Mouse (Mus musculus): ENCODE measurements around the gene Gabarap.

Gene Gabarap

DNA sequence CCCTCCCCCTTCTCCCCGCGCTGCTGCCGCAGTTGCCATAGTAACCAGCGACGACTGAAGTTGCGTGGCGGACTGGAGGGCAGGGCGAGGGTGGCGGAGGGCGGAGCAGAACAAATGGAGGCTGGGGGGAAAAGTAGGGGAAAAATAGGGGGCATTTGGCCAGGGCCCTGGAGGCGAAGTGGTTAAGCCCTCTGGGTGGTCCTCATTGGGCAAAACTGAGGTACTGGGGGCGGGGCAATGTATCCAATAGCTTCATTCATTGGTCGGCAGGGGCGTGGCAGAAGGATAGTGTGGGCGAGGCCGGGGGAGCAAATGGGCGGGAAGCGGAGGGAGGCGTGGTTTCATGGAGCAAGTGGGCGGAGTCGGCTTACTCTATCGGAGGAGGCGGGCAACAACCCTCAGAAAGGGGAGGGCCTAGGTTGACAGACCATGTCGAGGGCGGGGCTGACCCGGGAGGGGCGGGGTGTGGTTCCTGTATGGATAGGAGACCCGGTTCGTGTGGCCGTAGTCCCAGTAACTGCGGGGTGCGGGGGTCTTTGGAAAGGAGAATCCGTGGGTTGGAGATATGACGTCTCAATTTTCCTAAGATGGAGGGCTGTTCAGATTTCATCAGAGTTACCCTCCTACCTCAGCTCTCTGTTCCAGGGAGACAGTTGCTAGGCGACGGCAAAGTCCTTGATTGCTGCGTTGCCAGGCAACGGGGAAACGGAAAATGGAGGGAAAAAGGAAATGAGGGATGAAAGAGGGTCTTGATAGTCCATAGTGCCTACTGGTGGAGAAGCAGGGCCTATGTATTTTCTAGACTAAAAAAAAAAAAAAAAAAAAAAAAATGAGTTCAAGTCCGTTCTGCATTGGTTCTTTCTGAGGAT, 30.6 kb downstream of the Gabarap start:
- peak; percentile 97 for DNase-seq (ENCODE audit: low spot score)

DNA sequence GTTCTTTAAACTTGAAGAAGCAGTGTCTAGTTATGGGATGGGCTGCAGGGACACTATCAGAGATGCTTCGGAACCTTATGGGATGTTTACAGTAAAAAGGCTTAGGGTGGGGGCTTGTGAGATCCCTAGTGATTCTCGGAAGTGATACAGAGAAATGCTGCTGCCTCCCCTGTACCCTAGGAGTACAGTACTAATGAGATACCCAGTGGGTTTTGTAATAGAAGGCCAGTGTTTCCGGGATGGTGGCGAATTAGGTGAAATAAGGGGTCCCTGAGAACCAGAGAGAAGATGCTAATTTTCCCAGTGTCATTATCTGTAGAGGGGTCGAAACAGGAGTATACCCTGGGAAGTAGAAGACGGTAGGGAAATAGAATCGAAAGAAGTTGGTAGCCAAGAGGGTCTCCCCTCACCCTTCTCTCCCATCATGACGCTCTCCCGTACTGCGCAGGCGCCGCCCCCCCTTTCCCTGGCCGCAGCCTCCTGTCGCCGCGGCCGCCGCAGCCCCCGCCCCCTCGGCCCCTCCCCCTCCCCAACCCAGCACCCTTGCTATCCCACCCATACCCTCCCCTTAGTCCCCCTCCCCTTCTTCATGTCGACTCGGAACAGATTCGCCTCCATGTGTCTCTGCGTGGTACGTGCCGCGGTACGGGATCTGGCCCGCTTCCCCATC, 32.7 kb downstream of the Gabarap start:
- DNase-seq (ENCODE audit: low spot score): no peak

DNA sequence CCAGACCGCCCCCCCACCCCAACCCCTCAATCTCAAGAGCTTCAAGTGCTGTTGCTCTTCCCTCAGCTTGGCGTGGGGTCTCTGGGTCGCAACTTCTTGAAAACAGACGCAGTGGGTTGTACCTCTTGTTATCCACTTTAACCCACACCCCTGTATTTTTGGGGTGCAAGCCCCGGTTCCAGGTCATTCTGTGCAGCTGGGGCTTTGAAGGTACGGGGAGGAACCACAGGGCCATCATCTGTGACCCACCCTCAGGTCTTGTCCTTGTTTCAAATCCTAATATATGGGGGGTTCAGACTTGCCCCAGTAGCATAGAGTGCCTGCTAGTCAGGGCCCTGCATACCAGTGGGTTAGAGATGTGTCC, 33.2 kb downstream of the Gabarap start:
- DNase-seq (ENCODE audit: low spot score): no peak

DNA sequence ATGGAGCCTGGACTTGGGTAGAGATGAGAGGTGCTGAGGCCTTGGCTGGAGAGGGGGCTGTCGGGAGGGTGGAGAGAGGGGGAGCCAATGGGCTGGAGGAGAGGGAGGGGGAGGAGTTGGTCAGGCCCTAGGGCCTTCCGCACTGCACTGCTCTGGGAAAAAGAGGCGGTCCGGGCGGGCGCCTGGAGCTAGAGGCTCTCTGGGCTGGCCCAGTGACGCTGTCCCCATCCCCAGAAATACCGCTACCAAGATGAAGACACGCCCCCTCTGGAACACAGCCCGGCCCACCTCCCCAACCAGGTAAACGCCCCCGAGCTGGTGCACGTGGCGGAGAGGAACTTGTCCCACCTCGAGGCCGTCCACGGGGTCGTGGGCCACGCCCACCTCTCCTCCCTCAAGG, 35.7 kb downstream of the Gabarap start:
- DNase-seq (ENCODE audit: low spot score): no peak

DNA sequence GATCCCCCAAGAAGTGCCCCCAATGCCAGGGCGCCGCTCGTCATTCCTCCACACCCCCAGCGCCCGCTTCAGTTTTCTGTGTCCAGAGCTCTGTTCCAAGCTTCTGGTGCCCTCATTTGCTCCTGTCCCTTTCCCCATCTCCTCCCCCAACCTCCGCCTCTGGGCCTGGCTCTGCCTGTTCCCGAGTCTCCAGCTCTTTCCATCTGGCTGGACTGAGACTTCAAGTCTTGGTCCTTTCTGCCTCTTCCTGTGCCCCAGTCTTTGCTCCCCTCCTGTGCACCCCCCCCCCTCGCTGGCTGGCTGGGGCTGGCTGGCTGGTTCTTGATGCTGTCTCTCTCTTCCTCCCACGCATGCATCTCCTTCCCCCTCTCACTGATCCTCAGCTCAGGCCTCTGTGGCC, 36.5 kb downstream of the Gabarap start:
- no peak for DNase-seq (ENCODE audit: low spot score)

DNA sequence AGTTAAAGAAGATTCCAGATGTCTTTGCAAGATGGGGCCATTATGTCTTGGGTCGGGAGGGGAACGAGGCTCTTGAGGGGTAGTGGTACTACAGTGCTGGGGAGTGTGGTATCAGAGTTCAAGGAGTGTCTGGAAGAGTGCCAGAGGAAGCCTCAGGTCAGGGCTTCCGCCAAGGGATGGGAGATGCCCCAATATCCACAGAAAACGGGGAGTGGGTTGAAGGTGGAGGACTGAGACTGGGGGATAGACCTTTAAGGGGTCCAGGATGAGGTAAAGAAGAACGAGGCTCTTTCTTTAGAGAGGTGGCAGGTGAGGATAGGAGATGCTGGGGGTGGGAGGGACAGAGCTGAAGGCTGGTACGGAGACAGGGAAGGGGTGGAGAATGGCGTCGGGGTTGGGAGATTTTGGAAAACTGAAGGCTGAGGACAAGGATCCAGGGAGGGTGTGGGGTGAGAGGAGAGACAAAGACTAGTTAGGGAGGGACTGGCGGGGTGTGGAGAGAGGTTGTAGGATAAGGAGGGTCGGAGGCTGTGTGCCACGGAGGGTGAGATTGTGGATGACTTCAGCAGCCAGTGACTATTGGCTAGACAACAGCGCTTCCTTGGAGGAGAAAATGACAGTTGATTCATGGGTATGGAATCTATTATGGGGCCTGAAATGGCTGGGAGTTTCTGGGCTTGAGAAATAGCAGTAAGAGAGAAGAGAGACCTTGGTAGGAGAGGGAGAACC, 37.6 kb downstream of the Gabarap start:
- DNase-seq (ENCODE audit: low spot score): no peak

DNA sequence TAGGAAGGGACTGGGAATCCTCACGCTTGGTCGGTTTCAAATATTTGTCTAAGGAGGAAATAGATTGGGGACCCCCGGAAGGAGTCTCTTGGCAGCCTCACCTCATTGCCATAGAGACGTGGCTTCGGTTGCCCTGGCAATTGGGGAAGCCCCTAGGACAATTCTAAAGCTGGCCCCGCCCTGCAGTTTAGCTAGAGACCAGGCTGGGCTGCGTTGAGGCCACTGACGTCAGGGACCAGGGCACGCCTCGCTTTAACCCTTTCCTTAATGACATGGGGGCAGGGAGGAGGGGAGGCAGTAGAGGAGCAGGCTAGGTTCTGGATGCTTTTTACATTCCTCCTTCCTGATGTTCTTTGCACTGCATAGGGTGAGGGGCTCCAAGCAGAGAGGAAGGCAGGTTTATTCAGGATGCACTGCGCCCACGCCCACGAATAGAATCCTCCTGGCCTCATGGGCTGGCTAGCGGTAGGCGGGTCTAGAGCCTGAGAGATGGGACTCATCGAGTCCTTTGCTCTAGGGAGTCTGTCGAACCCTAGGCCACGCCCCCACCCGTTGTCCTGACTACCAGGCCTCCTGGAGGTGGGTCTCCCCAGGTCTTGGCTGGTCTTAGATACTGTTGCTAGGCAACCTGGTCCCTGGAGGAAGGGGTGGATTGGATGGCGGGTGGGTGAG, 38.3 kb downstream of the Gabarap start:
- DNase-seq (ENCODE audit: low spot score): peak; percentile 48

DNA sequence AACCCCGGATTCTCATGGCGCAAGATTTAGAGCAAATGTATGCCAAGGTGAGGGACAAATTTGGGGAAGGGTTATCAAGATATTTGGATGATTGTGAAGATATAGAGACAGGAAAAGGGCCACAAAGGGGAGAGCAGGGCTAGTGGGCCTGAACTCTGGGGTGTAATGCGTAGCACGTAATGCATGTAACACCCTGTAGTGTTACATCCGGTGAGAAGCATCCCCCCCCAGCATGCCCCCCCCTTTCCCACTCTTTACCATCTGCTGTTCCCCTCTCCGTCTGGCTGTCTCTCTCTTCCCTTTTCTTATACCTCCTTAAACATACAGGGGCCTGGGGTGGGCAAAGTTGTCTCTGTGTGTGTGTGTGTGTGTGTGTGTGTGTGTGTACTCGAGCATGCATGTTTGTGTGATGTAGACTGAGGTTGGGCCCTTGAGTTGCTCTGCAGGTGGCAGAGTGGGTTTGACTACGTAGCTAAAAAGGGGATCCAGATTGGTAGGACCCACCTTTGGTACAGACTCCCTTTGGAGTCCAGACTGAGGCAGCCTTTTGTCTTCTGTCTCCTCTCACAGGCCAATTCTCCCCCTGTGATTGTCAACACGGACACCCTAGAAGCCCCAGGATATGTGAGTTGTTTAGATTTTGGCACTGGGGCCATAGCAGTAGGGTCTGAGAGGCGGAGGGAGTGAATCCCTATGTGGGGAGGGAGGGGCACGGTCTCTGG, 39.0 kb downstream of the Gabarap start:
- DNase-seq (ENCODE audit: low spot score): no peak

DNA sequence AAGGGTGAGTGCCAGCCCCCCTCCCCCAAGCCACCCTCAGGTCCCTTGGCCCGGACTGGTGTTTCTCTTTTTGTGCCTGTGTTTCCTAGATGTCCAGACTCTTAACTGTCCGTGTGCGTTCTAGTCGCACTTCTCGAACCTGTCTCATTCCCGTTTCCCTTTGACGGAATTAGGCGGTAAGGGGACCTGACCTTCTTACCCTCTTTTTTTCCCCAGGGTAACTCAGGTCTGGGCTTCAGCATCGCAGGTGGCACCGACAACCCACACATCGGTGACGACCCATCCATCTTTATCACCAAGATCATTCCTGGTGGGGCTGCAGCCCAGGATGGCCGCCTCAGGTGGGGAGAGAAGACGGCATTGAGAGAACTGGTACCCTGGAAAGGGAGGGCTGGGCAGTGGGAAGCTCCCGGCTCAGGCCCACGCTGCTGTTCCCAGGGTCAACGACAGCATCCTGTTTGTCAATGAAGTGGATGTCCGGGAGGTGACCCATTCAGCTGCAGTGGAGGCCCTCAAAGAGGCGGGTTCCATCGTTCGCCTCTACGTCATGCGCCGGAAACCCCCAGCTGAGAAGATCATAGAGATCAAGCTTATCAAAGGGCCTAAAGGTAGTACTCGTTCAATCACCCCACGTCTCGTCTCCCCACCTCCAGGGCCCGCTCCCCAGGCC, 39.8 kb downstream of the Gabarap start:
- no peak for DNase-seq (ENCODE audit: low spot score)

DNA sequence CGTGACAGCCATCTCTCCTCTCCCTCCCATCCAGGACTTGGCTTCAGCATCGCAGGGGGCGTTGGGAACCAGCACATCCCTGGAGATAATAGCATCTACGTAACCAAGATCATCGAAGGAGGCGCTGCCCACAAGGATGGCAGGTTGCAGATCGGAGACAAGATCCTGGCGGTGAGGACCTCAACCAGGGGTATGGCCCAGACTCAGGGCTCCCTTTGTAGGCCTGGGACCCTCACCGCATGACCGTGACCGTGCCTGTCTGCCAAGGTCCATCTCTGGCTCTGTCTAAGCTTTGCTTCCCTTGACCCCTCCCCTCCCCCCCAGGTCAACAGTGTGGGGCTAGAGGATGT, 40.4 kb downstream of the Gabarap start:
- no peak for DNase-seq (ENCODE audit: low spot score)

DNA sequence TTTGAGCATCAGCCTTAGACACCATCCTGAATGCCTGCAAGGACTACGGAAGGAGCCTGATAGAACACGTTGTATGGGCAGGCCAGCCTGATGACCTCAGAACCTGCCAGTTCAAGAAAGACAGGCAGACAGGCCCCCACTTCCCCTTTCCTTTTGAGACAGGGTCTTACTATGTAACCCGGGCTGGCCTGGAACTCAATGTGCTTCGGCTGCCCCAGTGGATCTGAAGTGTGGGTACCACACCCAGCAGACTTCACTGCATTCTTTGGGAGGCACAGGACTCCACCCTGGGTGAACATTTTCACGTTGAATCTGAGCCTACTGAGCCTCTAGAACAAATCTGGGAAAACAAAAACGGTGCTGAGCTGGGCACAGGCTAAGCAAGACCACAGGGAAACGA, 47.2 kb downstream of the Gabarap start:
- DNase-seq (ENCODE audit: low spot score): no peak

DNA sequence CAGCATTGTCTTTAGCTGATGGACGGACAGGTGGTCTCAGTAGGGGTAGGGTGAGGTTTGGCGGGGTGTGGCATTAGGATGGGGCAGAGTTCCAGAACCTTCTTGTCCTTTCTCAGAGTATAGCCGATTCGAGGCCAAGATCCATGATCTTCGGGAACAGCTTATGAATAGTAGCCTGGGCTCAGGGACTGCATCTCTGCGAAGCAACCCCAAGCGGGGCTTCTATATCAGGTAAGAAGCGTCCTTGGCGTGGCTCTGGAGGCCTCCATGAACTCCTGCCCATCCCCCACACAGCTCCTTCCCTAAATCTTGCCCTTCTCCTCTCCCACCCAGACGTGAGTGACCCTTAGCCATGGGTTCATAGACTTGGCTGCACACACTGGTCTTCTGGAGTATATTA, 48.7 kb downstream of the Gabarap start:
- no peak for DNase-seq (ENCODE audit: low spot score)

DNA sequence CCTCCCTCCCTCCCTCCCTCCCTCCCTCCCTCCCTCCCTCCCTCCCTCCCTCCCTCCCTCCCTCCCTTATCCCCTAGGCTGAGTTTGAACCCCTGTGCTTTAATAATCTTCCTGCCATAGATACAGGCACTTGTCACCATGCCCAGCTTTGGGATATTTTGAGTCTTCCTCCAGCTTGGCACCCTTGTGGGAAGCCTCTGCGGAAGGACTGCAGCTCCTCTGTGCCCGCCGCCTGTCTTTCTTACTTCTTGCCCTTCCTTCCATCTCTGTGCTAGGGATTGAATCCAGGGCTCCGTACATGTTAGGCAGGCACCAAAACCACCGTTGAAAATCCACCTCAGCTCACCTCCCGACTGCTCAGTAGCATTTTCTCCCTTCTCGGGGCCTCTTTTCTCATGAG, 49.2 kb downstream of the Gabarap start:
- DNase-seq (ENCODE audit: low spot score): no peak

DNA sequence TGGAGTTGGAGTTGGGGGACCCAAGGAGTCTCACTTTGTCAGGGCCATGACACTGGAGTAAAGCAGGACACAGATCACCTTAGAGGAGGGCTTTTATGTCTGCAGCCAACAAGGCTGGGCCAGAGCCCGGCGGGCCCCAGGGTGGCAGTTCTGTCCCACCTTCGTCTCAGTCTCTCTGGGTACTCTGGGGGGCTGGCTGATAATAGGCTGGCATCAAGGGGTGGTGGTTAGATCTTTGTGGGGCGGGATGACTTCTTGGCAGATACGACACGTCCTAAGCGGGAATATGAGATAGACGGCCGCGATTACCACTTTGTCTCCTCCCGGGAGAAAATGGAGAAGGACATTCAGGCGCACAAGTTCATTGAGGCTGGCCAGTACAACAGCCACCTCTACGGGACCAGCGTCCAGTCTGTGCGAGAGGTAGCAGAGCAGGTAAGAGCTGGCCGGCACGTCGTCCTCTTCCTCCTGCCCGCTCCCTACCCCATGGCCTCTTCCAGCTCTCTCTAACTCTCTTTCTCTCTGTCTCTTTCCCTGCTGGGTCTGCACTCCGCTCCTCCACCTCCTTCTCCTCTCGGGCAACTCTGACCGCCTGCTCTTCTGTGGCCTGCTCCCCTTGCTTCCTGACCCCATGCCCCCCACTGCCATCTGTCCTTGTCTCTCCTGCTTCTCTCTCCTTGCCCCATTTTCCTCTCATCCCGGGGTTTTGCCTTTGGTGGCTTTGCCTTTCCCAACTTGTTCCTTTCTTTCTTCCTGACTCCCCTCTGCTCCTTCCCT, 51.6 kb downstream of the Gabarap start:
- DNase-seq (ENCODE audit: low spot score): no peak

DNA sequence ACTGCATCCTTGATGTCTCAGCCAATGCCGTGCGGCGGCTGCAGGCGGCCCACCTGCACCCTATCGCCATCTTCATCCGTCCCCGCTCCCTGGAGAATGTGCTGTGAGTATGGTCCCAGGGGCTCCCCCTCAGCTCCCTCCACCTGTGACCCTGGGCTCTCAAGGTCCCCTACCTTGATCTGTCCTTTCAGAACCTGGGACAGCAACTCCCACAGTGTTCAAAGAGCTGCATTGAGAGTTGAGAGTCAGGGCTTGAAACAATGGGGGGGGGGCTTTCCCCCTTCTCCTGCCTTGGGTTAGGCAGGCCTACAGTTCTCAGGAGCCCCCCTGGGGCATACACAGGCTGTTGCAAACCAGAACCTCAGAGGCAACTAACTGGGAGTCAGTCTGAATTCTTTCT, 52.7 kb downstream of the Gabarap start:
- no peak for DNase-seq (ENCODE audit: low spot score)

All from ovary, postnatal 14 days (tissue).